Mouse (Mus musculus): ENCODE data around the gene 2310079G19Rik.

2310079G19Rik gene

GRCm38 (mm10) chr16:88627566-88627965 lies at the start of gene 2310079G19Rik:
Gene 2310079G19Rik, minus strand, starts transcription at chr16:88627666.
- no peak for DNase-seq

GRCm38 (mm10) chr16:88671571-88671970 lies 44.1 kb upstream of the 2310079G19Rik start, which contains the start of gene Krtap27-1:
Gene Krtap27-1, minus strand, starts transcription at chr16:88671671.
- no peak for DNase-seq

GRCm38 (mm10) chr16:88657426-88657825 lies 30.0 kb upstream of the 2310079G19Rik start:
- DNase-seq: no peak

GRCm38 (mm10) chr16:88651952-88652351 lies 24.5 kb upstream of the 2310079G19Rik start:
- DNase-seq: no peak

GRCm38 (mm10) chr16:88651082-88651481 lies 23.6 kb upstream of the 2310079G19Rik start:
- DNase-seq: no peak

GRCm38 (mm10) chr16:88647358-88647846 lies 19.9 kb upstream of the 2310079G19Rik start, which contains the start of gene Krtap26-1:
Gene Krtap26-1, minus strand, starts transcription at chr16:88647796.
- no peak for DNase-seq

- DNase-seq: no peak
Observed at GRCm38 (mm10) chr16:88646366-88647111, 19.1 kb upstream of the 2310079G19Rik start.

- DNase-seq: no peak
Observed at GRCm38 (mm10) chr16:88640053-88640452, 12.6 kb upstream of the 2310079G19Rik start.

GRCm38 (mm10) chr16:88635142-88635541 lies 7.7 kb upstream of the 2310079G19Rik start:
- DNase-seq: no peak

- no peak for DNase-seq
Observed at GRCm38 (mm10) chr16:88631474-88631873, 4.0 kb upstream of the 2310079G19Rik start.

GRCm38 (mm10) chr16:88612712-88613111 lies 14.8 kb downstream of the 2310079G19Rik start:
- DNase-seq: no peak

GRCm38 (mm10) chr16:88611922-88612321 lies 15.5 kb downstream of the 2310079G19Rik start, which contains the start of gene Krtap24-1:
Gene Krtap24-1, minus strand, starts transcription at chr16:88612279.
- no peak for DNase-seq

GRCm38 (mm10) chr16:88604570-88604969 lies 22.9 kb downstream of the 2310079G19Rik start:
- no peak for DNase-seq

GRCm38 (mm10) chr16:88602464-88602863 lies 25.0 kb downstream of the 2310079G19Rik start:
- DNase-seq: no peak

- no peak for DNase-seq
Observed at GRCm38 (mm10) chr16:88600303-88600702, 27.2 kb downstream of the 2310079G19Rik start.

- DNase-seq: no peak
Observed at GRCm38 (mm10) chr16:88599504-88600237, 27.8 kb downstream of the 2310079G19Rik start.

- no peak for DNase-seq
Observed at GRCm38 (mm10) chr16:88592758-88593157, 34.7 kb downstream of the 2310079G19Rik start.

- no peak for DNase-seq
Observed at GRCm38 (mm10) chr16:88583338-88583737, 44.1 kb downstream of the 2310079G19Rik start.

All from right cerebral cortex, postnatal 25 days (tissue).